Mouse (Mus musculus) E14TG2a.4 (cell line): ENCODE measurements around the gene Spint2.

Source experiments
- H3K27me3 ChIP-seq: 2 replicates; pipeline ENCODE4 v1.6.1; 2014; ENCODE audit warnings: low read length, control low read depth; ENCODE audit not compliant: insufficient read depth
- H3K36me3 ChIP-seq: 2 replicates; pipeline ENCODE4 v1.6.1; 2014; ENCODE audit warnings: low read length, control low read depth; ENCODE audit not compliant: insufficient read depth
- H3K4me1 ChIP-seq: replicated peaks from 2 replicates; pipeline ENCODE4 v1.6.1; 2014; ENCODE audit warnings: low read depth, low read length, control low read depth
- H3K4me3 ChIP-seq: replicated peaks from 2 replicates; pipeline ENCODE4 v1.5.1; 2014; ENCODE audit warnings: mild to moderate bottlenecking, low read length
- H3K9me3 ChIP-seq: 2 replicates; pipeline ENCODE4 v1.6.1; 2014; ENCODE audit warnings: low read length, control low read depth
- CTCF ChIP-seq: conservative IDR thresholded peaks from 2 replicates; pipeline ENCODE4 v1.5.1; 2014; ENCODE audit warnings: low read length
- NANOG ChIP-seq: IDR thresholded peaks from 2 replicates; pipeline ENCODE4 v1.6.1; 2014; ENCODE audit warnings: borderline replicate concordance, low read length, mixed read lengths
- POU5F1 ChIP-seq: IDR thresholded peaks from 2 replicates; pipeline ENCODE4 v1.6.1; 2014; ENCODE audit warnings: low read length, borderline replicate concordance

Spint2 gene

GRCm38 (mm10) chr7:29281201-29282073 is at the start of gene Spint2:
Spint2 (minus strand) TSS chr7:29281912.
- Histone ChIP-seq H3K4me1 (peaks cover 67% of the 10 kb centered on the region), H3K27me3 (peaks cover 7% of the 10 kb centered on the region; the same call in 1 of the 2 replicates), H3K4me3 (peak within 1 kb of the TSS; percentile 92), H3K36me3 (peaks cover 31% of the 10 kb centered on the region), H3K9me3 (no peaks in the 10 kb centered on the region)
- TF ChIP-seq POU5F1, result no peak
- no peak for TF ChIP-seq CTCF
- TF ChIP-seq NANOG, result no peak

GRCm38 (mm10) chr7:29328984-29329383 is 47.3 kb upstream of the Spint2 start:
- Histone ChIP-seq H3K36me3 (peaks cover 55% of the 10 kb centered on the region), H3K27me3 (no peaks in the 10 kb centered on the region), H3K4me3 (no peak overlapping the region), H3K4me1 (peaks cover 21% of the 10 kb centered on the region), H3K9me3 (no peaks in the 10 kb centered on the region)
- TF ChIP-seq POU5F1 (no peak), NANOG (no peak), CTCF (no peak)

DNA sequence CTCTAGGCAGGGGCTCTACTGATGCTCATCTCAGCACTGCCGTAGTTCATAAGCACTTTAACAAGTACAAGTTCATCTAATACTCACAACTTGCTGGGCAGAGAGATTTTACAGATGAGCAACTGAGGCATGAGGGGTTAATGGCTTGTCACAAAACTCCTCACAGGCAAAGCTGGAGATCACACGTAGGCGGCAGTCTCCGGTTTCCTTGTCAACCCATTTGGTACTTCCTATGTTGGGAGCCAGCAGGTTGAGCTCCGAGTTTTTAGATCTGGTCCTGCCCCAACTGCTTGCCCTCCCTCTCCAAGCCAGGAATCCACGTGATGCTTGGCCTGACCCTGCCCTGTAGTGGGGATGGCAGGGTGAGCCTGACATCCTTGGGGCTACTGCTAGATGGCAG is 45.4 kb upstream of the Spint2 start:
- Histone ChIP-seq H3K4me1 (peaks cover 15% of the 10 kb centered on the region), H3K9me3 (no peaks in the 10 kb centered on the region), H3K4me3 (no peak overlapping the region), H3K27me3 (no peaks in the 10 kb centered on the region), H3K36me3 (peaks cover 60% of the 10 kb centered on the region)
- TF ChIP-seq NANOG (no peak), CTCF (no peak), POU5F1 (no peak)

DNA sequence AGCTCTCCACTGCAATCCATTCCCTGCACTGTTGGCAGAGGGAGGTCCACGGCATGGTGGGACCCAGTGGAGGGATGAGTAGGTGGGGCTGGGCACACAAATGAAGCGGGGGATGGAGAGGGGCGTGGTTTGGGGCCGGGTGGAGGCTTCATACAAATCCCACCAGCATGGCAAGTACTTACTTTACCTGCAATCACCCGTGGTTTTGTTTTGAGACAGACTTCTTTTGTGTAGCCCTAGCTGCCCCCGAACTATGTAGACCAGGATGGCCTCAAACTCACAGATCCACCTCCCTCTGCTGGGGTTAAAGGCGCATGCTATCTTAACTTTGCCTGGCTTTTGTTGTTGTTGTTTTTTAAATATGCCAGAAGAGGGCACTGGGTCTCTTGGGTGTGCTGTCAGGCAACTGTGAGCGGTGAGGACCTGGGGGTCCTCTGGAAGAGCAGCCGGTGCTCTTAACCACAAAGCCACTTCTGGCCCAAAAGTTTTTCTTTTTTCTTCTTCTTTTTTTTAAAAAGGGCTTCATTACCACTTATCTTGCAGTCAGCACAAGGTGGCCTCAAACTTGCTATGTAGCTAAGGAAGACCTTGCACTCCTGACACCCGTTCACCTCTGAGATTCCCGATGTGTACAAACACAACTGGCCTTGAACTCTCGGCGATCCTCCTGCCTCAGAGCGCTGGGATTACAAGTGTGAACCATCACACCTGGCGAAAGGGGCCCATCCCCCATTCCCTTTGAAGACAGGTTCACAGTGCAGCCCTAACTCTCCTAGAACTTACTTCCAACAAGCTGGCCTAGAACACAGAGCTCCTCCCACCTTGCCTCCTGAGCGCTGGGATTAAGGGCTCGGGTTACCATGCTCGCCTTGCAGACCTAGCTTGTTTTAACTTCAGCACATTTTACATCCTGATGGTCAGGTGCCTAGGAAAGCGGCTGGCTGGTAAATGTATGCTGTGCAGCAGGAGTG is 37.9 kb upstream of the Spint2 start:
- Histone ChIP-seq H3K4me1 (peaks cover 78% of the 10 kb centered on the region), H3K9me3 (no peaks in the 10 kb centered on the region), H3K36me3 (peaks cover 21% of the 10 kb centered on the region), H3K27me3 (no peaks in the 10 kb centered on the region), H3K4me3 (peak overlapping the region; percentile 63)
- TF ChIP-seq CTCF (no peak), NANOG (no peak), POU5F1 (no peak)

GRCm38 (mm10) chr7:29318115-29318911 is 36.6 kb upstream of the Spint2 start:
- H3K4me1 ChIP-seq, result peaks cover 91% of the 10 kb centered on the region
- H3K27me3 ChIP-seq, result no peaks in the 10 kb centered on the region
- peaks cover 23% of the 10 kb centered on the region; the same call in 1 of the 2 replicates for H3K36me3 ChIP-seq
- no peak for TF ChIP-seq POU5F1
- TF ChIP-seq NANOG, result no peak
- no peak for TF ChIP-seq CTCF
- H3K9me3 ChIP-seq, result no peaks in the 10 kb centered on the region
- peak overlapping the region; percentile 63 for H3K4me3 ChIP-seq

DNA sequence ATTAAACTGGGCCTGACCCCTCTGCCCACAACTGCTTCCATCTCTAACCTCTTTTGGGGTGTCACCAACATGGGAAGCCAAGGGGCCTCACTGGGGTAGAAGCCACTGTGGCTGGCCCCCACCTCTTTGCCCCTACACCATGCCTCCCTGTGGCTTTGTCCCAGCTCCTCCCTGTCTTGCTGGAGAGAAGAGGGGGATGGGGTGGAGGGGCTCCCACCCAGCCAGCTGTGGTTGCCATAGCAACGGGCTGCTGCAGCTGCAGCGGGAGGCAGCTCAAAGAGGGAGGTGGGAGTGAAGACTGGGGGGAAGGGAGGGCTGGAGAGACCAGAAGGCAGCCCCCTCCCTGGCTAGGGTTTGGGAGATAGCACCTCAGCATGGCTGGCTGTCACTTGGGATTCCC is 35.8 kb upstream of the Spint2 start:
- Histone ChIP-seq H3K36me3 (peaks cover 26% of the 10 kb centered on the region; the same call in 1 of the 2 replicates), H3K27me3 (no peaks in the 10 kb centered on the region), H3K4me3 (peak overlapping the region; percentile 56), H3K9me3 (no peaks in the 10 kb centered on the region), H3K4me1 (peaks cover 98% of the 10 kb centered on the region)
- no peak for TF ChIP-seq POU5F1
- no peak for TF ChIP-seq NANOG
- TF ChIP-seq CTCF, result no peak

GRCm38 (mm10) chr7:29316976-29317375 is 35.3 kb upstream of the Spint2 start:
- peak overlapping the region; percentile 56 for H3K4me3 ChIP-seq
- peaks cover 29% of the 10 kb centered on the region; the same call in 1 of the 2 replicates for H3K36me3 ChIP-seq
- H3K4me1 ChIP-seq, result peaks cover 96% of the 10 kb centered on the region
- no peaks in the 10 kb centered on the region for H3K9me3 ChIP-seq
- no peaks in the 10 kb centered on the region for H3K27me3 ChIP-seq
- TF ChIP-seq POU5F1, result no peak
- TF ChIP-seq CTCF, result no peak
